Mouse (Mus musculus) forebrain, embryonic 15.5 days (tissue): ENCODE results near the gene Plbd1. TPM values are rescaled to one million over a fixed set of nuclear protein-coding genes. Genes with fewer than 3 reads are reported as not detected.
A peak's percentile ranks its signal among the peaks of the same experiment; 100 is the strongest.

Experiments
- ATAC-seq: fragments of 200-750 bp; cut with Nextera tagmentation; replicated peaks from 2 replicates; pipeline ENCODE4 v1.8.0; 2017; ENCODE audit warnings: mild to moderate bottlenecking, moderate TSS enrichment, moderate library complexity
- H3K27ac ChIP-seq: fragments of 300-500 bp; sonication (generic); replicated peaks from 2 replicates; pipeline ENCODE4 v1.5.1; 2015; ENCODE audit warnings: mild to moderate bottlenecking, inconsistent platforms
- H3K27me3 ChIP-seq: fragments of 300-500 bp; sonication (generic); 2 replicates; pipeline ENCODE4 v1.6.1; 2015; ENCODE audit warnings: inconsistent platforms
- H3K36me3 ChIP-seq: fragments of 300-500 bp; sonication (generic); 2 replicates; pipeline ENCODE4 v1.6.1; 2015; ENCODE audit warnings: mild to moderate bottlenecking, inconsistent platforms
- H3K4me1 ChIP-seq: fragments of 300-500 bp; sonication (generic); 2 replicates; pipeline ENCODE4 v1.6.1; 2015; ENCODE audit warnings: inconsistent platforms
- H3K4me2 ChIP-seq: fragments of 300-500 bp; sonication (generic); replicated peaks from 2 replicates; pipeline ENCODE4 v1.6.1; 2015; ENCODE audit warnings: mild to moderate bottlenecking, inconsistent platforms
- H3K4me3 ChIP-seq: fragments of 300-500 bp; sonication (generic); 2 replicates; pipeline ENCODE4 v1.5.1; 2015; ENCODE audit warnings: mild to moderate bottlenecking, inconsistent platforms
- H3K9ac ChIP-seq: fragments of 300-500 bp; sonication (generic); replicated peaks from 2 replicates; pipeline ENCODE4 v1.6.1; 2015; ENCODE audit warnings: mild to moderate bottlenecking, inconsistent platforms
- H3K9me3 ChIP-seq: fragments of 300-500 bp; sonication (generic); 2 replicates; pipeline ENCODE4 v1.6.1; 2016; ENCODE audit warnings: inconsistent platforms
- WGBS: fragments of 180-500 bp; shearing (Covaris S2); methylation state at CpG from one replicate; pipeline ENCODE4 v1.1.7; 2015; ENCODE audit warnings: mixed read lengths; 5-methylcytosine and 5-hydroxymethylcytosine counted together
- polyA plus RNA-seq: library from polyadenylated mRNA; unstranded; fragments of >200 nt; fragmentation: Nextera tagmentation; extraction: Ambion mirVana; gene quantifications from 2 replicates; pipeline ENCODE4 v1.2.1, GENCODE M21; 2015

The Plbd1 gene
- polyA plus RNA-seq = 0.29 and 0.34 TPM in 2 replicates

- Histone ChIP-seq H3K36me3 (no peaks in the 10 kb centered on the region), H3K9me3 (no peaks in the 10 kb centered on the region), H3K9ac (no peak within 1 kb of the TSS), H3K27me3 (peaks cover 17% of the 10 kb centered on the region), H3K4me1 (peaks cover 8% of the 10 kb centered on the region), H3K27ac (no peak within 1 kb of the TSS), H3K4me2 (peak within 1 kb of the TSS; percentile 44), H3K4me3 (peak within 1 kb of the TSS; percentile 29)
- no peak for ATAC-seq
- 3% methylated on average over 19 of the region's 19 CpGs for WGBS
These were observed at the start of gene Plbd1 for GRCm38 (mm10) chr6:136661706-136662016. Plbd1 (minus strand) TSS chr6:136661928.

GRCm38 (mm10) chr6:136710408-136710807, 48.7 kb upstream of the Plbd1 start:
- no peak for ATAC-seq

GRCm38 (mm10) chr6:136708597-136708996, 46.9 kb upstream of the Plbd1 start:
- no peak for ATAC-seq
- 95% methylated on average over 6 of the region's 6 CpGs for WGBS
- no peaks in the 10 kb centered on the region for H3K27me3 ChIP-seq
- no peaks in the 10 kb centered on the region for H3K9me3 ChIP-seq
- no peaks in the 10 kb centered on the region for H3K36me3 ChIP-seq
- H3K4me2 ChIP-seq = no peak overlapping the region
- no peak overlapping the region for H3K27ac ChIP-seq
- no peak overlapping the region for H3K4me3 ChIP-seq
- H3K4me1 ChIP-seq = no peaks in the 10 kb centered on the region
- H3K9ac ChIP-seq = no peak overlapping the region

More at GRCm38 (mm10) chr6:136710408-136710807, 48.7 kb upstream of the Plbd1 start:
- Histone ChIP-seq H3K9ac (no peak overlapping the region), H3K9me3 (no peaks in the 10 kb centered on the region), H3K36me3 (no peaks in the 10 kb centered on the region), H3K4me1 (no peaks in the 10 kb centered on the region), H3K4me2 (no peak overlapping the region), H3K27me3 (no peaks in the 10 kb centered on the region), H3K27ac (no peak overlapping the region), H3K4me3 (no peak overlapping the region)
- WGBS = 90% methylated on average over 5 of the region's 5 CpGs

- no peaks in the 10 kb centered on the region for H3K4me1 ChIP-seq
- H3K4me2 ChIP-seq = no peak overlapping the region
- H3K27ac ChIP-seq = no peak overlapping the region
- WGBS = 90% methylated on average over 3 of the region's 3 CpGs
- H3K9ac ChIP-seq = no peak overlapping the region
- no peak overlapping the region for H3K4me3 ChIP-seq
- no peaks in the 10 kb centered on the region for H3K27me3 ChIP-seq
- H3K9me3 ChIP-seq = no peaks in the 10 kb centered on the region
- H3K36me3 ChIP-seq = no peaks in the 10 kb centered on the region
- no peak for ATAC-seq
These were observed 40.1 kb upstream of the Plbd1 start for GRCm38 (mm10) chr6:136701878-136702277.

GRCm38 (mm10) chr6:136701185-136701584, 39.5 kb upstream of the Plbd1 start:
- no peak overlapping the region for H3K4me2 ChIP-seq
- H3K27ac ChIP-seq = no peak overlapping the region
- no peaks in the 10 kb centered on the region for H3K9me3 ChIP-seq
- 92% methylated on average over 5 of the region's 5 CpGs for WGBS
- H3K27me3 ChIP-seq = no peaks in the 10 kb centered on the region
- H3K4me3 ChIP-seq = no peak overlapping the region
- H3K36me3 ChIP-seq = no peaks in the 10 kb centered on the region
- H3K4me1 ChIP-seq = no peaks in the 10 kb centered on the region
- no peak overlapping the region for H3K9ac ChIP-seq
- ATAC-seq = no peak

GRCm38 (mm10) chr6:136691314-136691713, 29.6 kb upstream of the Plbd1 start:
- ATAC-seq = no peak
- H3K9me3 ChIP-seq = no peaks in the 10 kb centered on the region
- 91% methylated on average over 6 of the region's 6 CpGs for WGBS
- H3K4me2 ChIP-seq = no peak overlapping the region
- H3K27me3 ChIP-seq = no peaks in the 10 kb centered on the region
- H3K4me1 ChIP-seq = no peaks in the 10 kb centered on the region
- H3K27ac ChIP-seq = no peak overlapping the region
- no peaks in the 10 kb centered on the region for H3K36me3 ChIP-seq
- no peak overlapping the region for H3K9ac ChIP-seq
- no peak overlapping the region for H3K4me3 ChIP-seq

GRCm38 (mm10) chr6:136690527-136690926, 28.8 kb upstream of the Plbd1 start:
- 85% methylated on average over 5 of the region's 5 CpGs for WGBS
- Histone ChIP-seq H3K9ac (no peak overlapping the region), H3K27me3 (no peaks in the 10 kb centered on the region), H3K27ac (no peak overlapping the region), H3K9me3 (no peaks in the 10 kb centered on the region), H3K4me1 (no peaks in the 10 kb centered on the region), H3K4me2 (no peak overlapping the region), H3K4me3 (no peak overlapping the region), H3K36me3 (no peaks in the 10 kb centered on the region)
- ATAC-seq = no peak

GRCm38 (mm10) chr6:136689790-136690413, 28.2 kb upstream of the Plbd1 start:
- ATAC-seq = no peak
- 83% methylated on average over 15 of the region's 15 CpGs for WGBS
- H3K36me3 ChIP-seq = no peaks in the 10 kb centered on the region
- H3K9ac ChIP-seq = no peak overlapping the region
- no peaks in the 10 kb centered on the region for H3K9me3 ChIP-seq
- H3K4me1 ChIP-seq = no peaks in the 10 kb centered on the region
- H3K4me2 ChIP-seq = no peak overlapping the region
- no peak overlapping the region for H3K4me3 ChIP-seq
- no peaks in the 10 kb centered on the region for H3K27me3 ChIP-seq
- no peak overlapping the region for H3K27ac ChIP-seq

- ATAC-seq = no peak
- Histone ChIP-seq H3K36me3 (no peaks in the 10 kb centered on the region), H3K4me1 (no peaks in the 10 kb centered on the region), H3K4me2 (no peak overlapping the region), H3K27me3 (no peaks in the 10 kb centered on the region), H3K9me3 (no peaks in the 10 kb centered on the region), H3K27ac (no peak overlapping the region), H3K9ac (no peak overlapping the region), H3K4me3 (no peak overlapping the region)
- WGBS = 81% methylated on average over 5 of the region's 5 CpGs
These were observed 23.7 kb upstream of the Plbd1 start for GRCm38 (mm10) chr6:136685433-136685832.

- Histone ChIP-seq H3K27ac (no peak overlapping the region), H3K9me3 (no peaks in the 10 kb centered on the region), H3K4me3 (no peak overlapping the region), H3K4me1 (no peaks in the 10 kb centered on the region), H3K9ac (no peak overlapping the region), H3K4me2 (no peak overlapping the region), H3K27me3 (no peaks in the 10 kb centered on the region), H3K36me3 (no peaks in the 10 kb centered on the region)
- WGBS = 91% methylated on average over 11 of the region's 11 CpGs
- no peak for ATAC-seq
These were observed 21.9 kb upstream of the Plbd1 start for GRCm38 (mm10) chr6:136683410-136684334.

- ATAC-seq = no peak
- H3K27me3 ChIP-seq = no peaks in the 10 kb centered on the region
- no peaks in the 10 kb centered on the region for H3K4me1 ChIP-seq
- 28% methylated on average over 2 of the region's 2 CpGs for WGBS
- no peak overlapping the region for H3K9ac ChIP-seq
- H3K9me3 ChIP-seq = no peaks in the 10 kb centered on the region
- no peak overlapping the region for H3K27ac ChIP-seq
- H3K4me3 ChIP-seq = no peak overlapping the region
- no peak overlapping the region for H3K4me2 ChIP-seq
- H3K36me3 ChIP-seq = no peaks in the 10 kb centered on the region
These were observed 17.7 kb upstream of the Plbd1 start for GRCm38 (mm10) chr6:136679381-136679780.

- Histone ChIP-seq H3K9ac (no peak overlapping the region), H3K4me1 (no peaks in the 10 kb centered on the region), H3K27ac (no peak overlapping the region), H3K4me2 (no peak overlapping the region), H3K27me3 (no peaks in the 10 kb centered on the region), H3K36me3 (no peaks in the 10 kb centered on the region), H3K9me3 (no peaks in the 10 kb centered on the region), H3K4me3 (no peak overlapping the region)
- WGBS = 92% methylated on average over 6 of the region's 6 CpGs
- ATAC-seq = no peak
These were observed 13.2 kb upstream of the Plbd1 start for GRCm38 (mm10) chr6:136674935-136675334.
